Mouse (Mus musculus) heart, embryonic 15.5 days (tissue): ENCODE results near the gene Ralgds. TPM values are rescaled to one million over a fixed set of nuclear protein-coding genes. Genes with fewer than 3 reads are reported as not detected.
"Not testable (repeated sequence)": the region's sequence is repeated elsewhere in the genome, so short reads cannot be mapped to it uniquely, and the experiment has no call there.

Source experiments
- ATAC-seq: fragments of 200-750 bp; cut with Nextera tagmentation; replicated peaks from 2 replicates; pipeline ENCODE4 v1.8.0; 2017; ENCODE audit warnings: low read depth, moderate TSS enrichment; ENCODE audit not compliant: insufficient number of reproducible peaks, insufficient read depth, low FRiP score
- H3K27ac ChIP-seq: fragments of 300-500 bp; sonication (generic); 2 replicates; pipeline ENCODE4 v1.5.1; 2015; ENCODE audit warnings: mild to moderate bottlenecking, inconsistent platforms
- H3K27me3 ChIP-seq: fragments of 300-500 bp; sonication (generic); 2 replicates; pipeline ENCODE4 v1.6.1; 2015; ENCODE audit warnings: inconsistent platforms
- H3K36me3 ChIP-seq: fragments of 300-500 bp; sonication (generic); 2 replicates; pipeline ENCODE4 v1.6.1; 2015; ENCODE audit warnings: mild to moderate bottlenecking, inconsistent platforms
- H3K4me1 ChIP-seq: fragments of 300-500 bp; sonication (generic); replicated peaks from 2 replicates; pipeline ENCODE4 v1.6.1; 2015; ENCODE audit warnings: inconsistent platforms
- H3K4me2 ChIP-seq: fragments of 300-500 bp; sonication (generic); 2 replicates; pipeline ENCODE4 v1.6.1; 2015; ENCODE audit warnings: inconsistent platforms, mild to moderate bottlenecking, moderate library complexity
- H3K4me3 ChIP-seq: fragments of 300-500 bp; sonication (generic); 2 replicates; pipeline ENCODE4 v1.5.1; 2015; ENCODE audit warnings: mild to moderate bottlenecking, inconsistent platforms
- H3K9ac ChIP-seq: fragments of 300-500 bp; sonication (generic); 2 replicates; pipeline ENCODE4 v1.6.1; 2015; ENCODE audit warnings: mild to moderate bottlenecking, inconsistent platforms
- H3K9me3 ChIP-seq: fragments of 300-500 bp; sonication (generic); replicated peaks from 2 replicates; pipeline ENCODE4 v1.6.1; 2016; ENCODE audit warnings: inconsistent platforms
- WGBS: fragments of 180-500 bp; shearing (Covaris S2); methylation state at CpG from one replicate; pipeline ENCODE4 v1.1.7; 2015; ENCODE audit warnings: mixed read lengths; 5-methylcytosine and 5-hydroxymethylcytosine counted together
- polyA plus RNA-seq: library from polyadenylated mRNA; unstranded; fragments of >200 nt; fragmentation: Nextera tagmentation; extraction: Ambion mirVana; gene quantifications from 2 replicates; pipeline ENCODE4 v1.2.1, GENCODE M21; 2015

The Ralgds gene
- polyA plus RNA-seq, 1 experiment from 2014 or later, result 17.5 TPM

- H3K27ac ChIP-seq, result no peak overlapping the region
- H3K27me3 ChIP-seq, result peaks cover 9% of the 10 kb centered on the region; the same call in 1 of the 2 replicates
- no peak for ATAC-seq
- no peaks in the 10 kb centered on the region for H3K4me1 ChIP-seq
- no peak overlapping the region for H3K4me3 ChIP-seq
- no peaks in the 10 kb centered on the region for H3K9me3 ChIP-seq
- H3K9ac ChIP-seq, result no peak overlapping the region
- H3K36me3 ChIP-seq, result no peaks in the 10 kb centered on the region
- 81% methylated on average over 6 of the region's 6 CpGs for WGBS
- no peak overlapping the region for H3K4me2 ChIP-seq
These were observed 6.6 kb upstream of the Ralgds start for GRCm38 (mm10) chr2:28506291-28506690.

- not testable (repeated sequence) for ATAC-seq, H3K9me3 ChIP-seq, H3K4me3 ChIP-seq, H3K27ac ChIP-seq, H3K36me3 ChIP-seq, H3K4me2 ChIP-seq, H3K9ac ChIP-seq
- WGBS, result 47% methylated on average over 5 of the region's 5 CpGs
- Histone ChIP-seq H3K4me1 (peaks cover 16% of the 10 kb centered on the region), H3K27me3 (peaks cover 17% of the 10 kb centered on the region; the same call in 1 of the 2 replicates)
These were observed 1.3 kb upstream of the Ralgds start for GRCm38 (mm10) chr2:28511600-28511999.

- peaks cover 22% of the 10 kb centered on the region for H3K4me1 ChIP-seq
- no peaks in the 10 kb centered on the region for H3K36me3 ChIP-seq
- peak overlapping the region; percentile 72 for H3K4me3 ChIP-seq
- H3K27me3 ChIP-seq, result peaks cover 14% of the 10 kb centered on the region; the same call in 1 of the 2 replicates
- H3K9ac ChIP-seq, result peak overlapping the region; percentile 79
- peak overlapping the region; percentile 99 for H3K4me2 ChIP-seq
- no peaks in the 10 kb centered on the region for H3K9me3 ChIP-seq
- H3K27ac ChIP-seq, result no peak overlapping the region
- ATAC-seq, result peak; percentile 9; the same call in 1 of the 2 replicates
- WGBS, result 7% methylated on average over 47 of the region's 47 CpGs
These were observed 776 bp downstream of the Ralgds start for GRCm38 (mm10) chr2:28513431-28514370.

GRCm38 (mm10) chr2:28514489-28514888 is 1.6 kb downstream of the Ralgds start:
- ATAC-seq, result no peak
- Histone ChIP-seq H3K36me3 (no peaks in the 10 kb centered on the region), H3K9ac (no peak overlapping the region), H3K9me3 (no peaks in the 10 kb centered on the region), H3K27me3 (peaks cover 14% of the 10 kb centered on the region; the same call in 1 of the 2 replicates), H3K4me1 (peaks cover 22% of the 10 kb centered on the region), H3K4me3 (peak overlapping the region; percentile 72), H3K4me2 (peak overlapping the region; percentile 99), H3K27ac (no peak overlapping the region)
- 16% methylated on average over 5 of the region's 5 CpGs for WGBS

GRCm38 (mm10) chr2:28517206-28517909 is 4.4 kb downstream of the Ralgds start:
- WGBS, result 42% methylated on average over 5 of the region's 5 CpGs
- H3K27me3 ChIP-seq, result 0 out of 2 replicates have a peak, but pooled peaks cover under 1% of the 10 kb centered on the region
- no peak overlapping the region for H3K4me2 ChIP-seq
- no peak overlapping the region for H3K4me3 ChIP-seq
- H3K9ac ChIP-seq, result no peak overlapping the region
- peaks cover 28% of the 10 kb centered on the region for H3K4me1 ChIP-seq
- no peaks in the 10 kb centered on the region for H3K9me3 ChIP-seq
- H3K27ac ChIP-seq, result no peak overlapping the region
- H3K36me3 ChIP-seq, result no peaks in the 10 kb centered on the region
- peak; percentile 34 for ATAC-seq

GRCm38 (mm10) chr2:28518231-28518630 is 5.3 kb downstream of the Ralgds start:
- Histone ChIP-seq H3K9me3 (no peaks in the 10 kb centered on the region), H3K27ac (no peak overlapping the region), H3K4me2 (no peak overlapping the region), H3K4me3 (no peak overlapping the region), H3K4me1 (peaks cover 30% of the 10 kb centered on the region), H3K9ac (no peak overlapping the region), H3K36me3 (no peaks in the 10 kb centered on the region), H3K27me3 (no peaks in the 10 kb centered on the region)
- no peak for ATAC-seq
- WGBS, result 55% methylated on average over 2 of the region's 2 CpGs

- WGBS, result 75% methylated on average over 5 of the region's 5 CpGs
- Histone ChIP-seq H3K4me2 (no peak overlapping the region), H3K9ac (no peak overlapping the region), H3K4me1 (peaks cover 38% of the 10 kb centered on the region), H3K9me3 (no peaks in the 10 kb centered on the region), H3K27ac (no peak overlapping the region), H3K27me3 (no peaks in the 10 kb centered on the region), H3K36me3 (no peaks in the 10 kb centered on the region), H3K4me3 (no peak overlapping the region)
- ATAC-seq, result no peak
These were observed 7.7 kb downstream of the Ralgds start for GRCm38 (mm10) chr2:28520581-28520980.

- peaks cover 48% of the 10 kb centered on the region for H3K4me1 ChIP-seq
- no peak overlapping the region for H3K27ac ChIP-seq
- H3K9me3 ChIP-seq, result no peaks in the 10 kb centered on the region
- H3K4me3 ChIP-seq, result no peak overlapping the region
- no peaks in the 10 kb centered on the region for H3K27me3 ChIP-seq
- no peak for ATAC-seq
- no peak overlapping the region for H3K9ac ChIP-seq
- no peak overlapping the region for H3K4me2 ChIP-seq
- H3K36me3 ChIP-seq, result no peaks in the 10 kb centered on the region
- WGBS, result 79% methylated on average over 6 of the region's 6 CpGs
These were observed 8.7 kb downstream of the Ralgds start for GRCm38 (mm10) chr2:28521571-28522151.

- Histone ChIP-seq H3K4me3 (no peak overlapping the region), H3K9me3 (no peaks in the 10 kb centered on the region), H3K27ac (no peak overlapping the region), H3K4me2 (no peak overlapping the region), H3K9ac (no peak overlapping the region), H3K36me3 (no peaks in the 10 kb centered on the region), H3K27me3 (no peaks in the 10 kb centered on the region), H3K4me1 (peaks cover 48% of the 10 kb centered on the region)
- no peak for ATAC-seq
- 71% methylated on average over 4 of the region's 4 CpGs for WGBS
These were observed 9.2 kb downstream of the Ralgds start for GRCm38 (mm10) chr2:28522166-28522565.

- Histone ChIP-seq H3K4me3 (no peak overlapping the region), H3K9me3 (no peaks in the 10 kb centered on the region), H3K27ac (peak overlapping the region; percentile 54), H3K36me3 (no peaks in the 10 kb centered on the region), H3K4me2 (0 out of 2 replicates have a peak overlapping the region, but pooled peaks have one; percentile 9), H3K27me3 (no peaks in the 10 kb centered on the region), H3K4me1 (peaks cover 43% of the 10 kb centered on the region), H3K9ac (no peak overlapping the region)
- WGBS, result 26% methylated on average over 5 of the region's 5 CpGs
- peak; percentile 87 for ATAC-seq
These were observed 10.8 kb downstream of the Ralgds start for GRCm38 (mm10) chr2:28523643-28524117.

GRCm38 (mm10) chr2:28524406-28524805 is 11.5 kb downstream of the Ralgds start:
- Histone ChIP-seq H3K4me2 (no peak overlapping the region), H3K27me3 (no peaks in the 10 kb centered on the region), H3K9me3 (no peaks in the 10 kb centered on the region), H3K27ac (peak overlapping the region; percentile 32; the same call in 1 of the 2 replicates), H3K9ac (0 out of 2 replicates have a peak overlapping the region, but pooled peaks have one; percentile 1), H3K36me3 (no peaks in the 10 kb centered on the region), H3K4me3 (no peak overlapping the region), H3K4me1 (peaks cover 43% of the 10 kb centered on the region)
- ATAC-seq, result no peak
- WGBS, result 82% methylated on average over 10 of the region's 10 CpGs
